Mouse (Mus musculus) layer of hippocampus, adult 11-12 months (tissue): Measurements from ENCODE around the gene Espn.

Source experiments
- DNase-seq: peaks from one replicate; pipeline ENCODE4 v3.0.0; 2022; ENCODE audit warnings: low spot score

The Espn gene

GRCm38 (mm10) chr4:152125161-152126025 is 26.8 kb downstream of the Espn start:
- DNase-seq = no peak

- DNase-seq = no peak
These were observed 27.7 kb downstream of the Espn start for GRCm38 (mm10) chr4:152124361-152124961.

DNA sequence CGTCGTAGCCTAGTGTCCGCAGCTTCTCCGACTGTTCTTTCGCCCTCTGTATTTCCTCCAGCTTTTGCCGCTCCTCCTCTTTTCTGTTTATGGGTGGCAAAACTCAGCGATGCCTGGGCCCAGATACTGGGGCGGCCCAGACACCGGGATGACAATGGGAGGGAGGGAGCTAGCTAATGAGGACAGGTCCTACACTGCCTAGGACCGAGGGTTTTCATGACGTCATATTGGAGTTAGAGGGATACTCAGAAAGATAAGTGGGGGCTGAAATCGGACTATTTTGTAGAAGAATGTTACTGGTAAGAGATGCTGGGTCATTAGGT is 31.0 kb downstream of the Espn start:
- no peak for DNase-seq

DNA sequence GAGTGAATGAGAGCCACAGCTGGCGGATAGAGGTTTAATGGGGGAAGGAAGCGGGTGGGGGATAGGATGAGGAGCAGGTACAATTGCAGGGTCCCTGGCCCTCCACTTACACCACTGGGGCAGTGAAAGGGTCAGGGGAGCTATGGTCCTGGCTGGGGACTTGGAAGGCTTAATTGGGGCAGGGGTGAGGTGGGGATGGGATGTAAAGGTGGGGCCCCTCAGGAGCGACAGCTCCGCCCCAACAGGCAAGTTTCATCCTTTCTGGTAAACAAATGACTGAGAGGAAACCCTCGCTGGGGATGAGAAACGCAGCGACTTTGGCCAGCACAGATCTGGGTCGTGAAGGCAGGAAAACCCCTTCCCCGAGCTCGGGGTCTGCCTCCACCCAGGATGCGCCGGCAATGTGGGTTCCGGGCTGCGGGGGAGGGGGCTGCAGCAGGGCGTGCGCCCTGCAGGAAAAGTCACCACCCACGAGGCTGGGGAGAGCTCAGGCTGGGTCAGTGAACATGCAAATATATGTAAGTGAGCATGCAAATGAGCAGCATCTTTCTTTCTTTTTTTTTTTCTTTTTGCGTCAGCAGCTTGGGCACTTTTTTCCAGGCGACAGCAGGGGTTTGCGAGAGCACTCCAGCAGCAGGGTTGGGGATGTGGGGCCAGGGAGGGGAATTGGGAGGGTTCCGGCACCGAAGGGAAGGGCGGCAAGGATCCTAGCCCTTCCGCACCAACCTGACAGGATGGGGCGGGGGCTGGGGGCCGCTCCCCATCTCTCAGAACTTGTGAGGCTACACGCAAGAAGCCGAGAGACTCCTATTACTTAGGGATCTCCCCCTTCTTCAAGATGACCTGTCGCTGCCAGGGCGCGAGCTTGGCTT is 31.6 kb downstream of the Espn start:
- no peak for DNase-seq

- peak; percentile 63 for DNase-seq
These were observed 32.5 kb downstream of the Espn start for GRCm38 (mm10) chr4:152119396-152120292.

GRCm38 (mm10) chr4:152117538-152117937 is 34.6 kb downstream of the Espn start:
- DNase-seq = no peak

GRCm38 (mm10) chr4:152115921-152116612 is 36.1 kb downstream of the Espn start, which contains the start of gene Tnfrsf25:
Gene Tnfrsf25, plus strand, starts transcription at chr4:152115934.
- DNase-seq = no peak

DNA sequence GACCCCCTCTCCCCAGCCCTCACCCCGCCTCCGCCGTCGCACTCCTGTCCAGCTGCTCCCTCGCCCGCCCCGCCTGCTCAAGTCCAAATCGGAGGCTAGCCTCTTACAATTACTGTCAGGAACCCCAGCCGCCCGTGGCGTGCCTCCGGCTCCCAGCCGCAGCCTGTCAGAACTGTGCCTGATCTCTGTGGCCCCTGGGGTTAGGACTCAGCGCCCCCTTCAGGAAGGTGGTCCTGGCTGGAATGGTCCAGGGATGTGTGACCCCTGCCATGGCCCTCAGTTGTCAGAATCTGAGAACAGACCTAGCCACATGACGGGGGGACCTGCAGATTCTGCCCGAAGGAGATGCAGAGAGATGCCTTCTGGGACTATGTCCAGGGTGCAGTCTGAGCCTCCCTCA is 38.1 kb downstream of the Espn start:
- DNase-seq = no peak

GRCm38 (mm10) chr4:152112329-152112728 is 39.8 kb downstream of the Espn start:
- no peak for DNase-seq

GRCm38 (mm10) chr4:152110689-152111088 is 41.5 kb downstream of the Espn start:
- DNase-seq = no peak

DNA sequence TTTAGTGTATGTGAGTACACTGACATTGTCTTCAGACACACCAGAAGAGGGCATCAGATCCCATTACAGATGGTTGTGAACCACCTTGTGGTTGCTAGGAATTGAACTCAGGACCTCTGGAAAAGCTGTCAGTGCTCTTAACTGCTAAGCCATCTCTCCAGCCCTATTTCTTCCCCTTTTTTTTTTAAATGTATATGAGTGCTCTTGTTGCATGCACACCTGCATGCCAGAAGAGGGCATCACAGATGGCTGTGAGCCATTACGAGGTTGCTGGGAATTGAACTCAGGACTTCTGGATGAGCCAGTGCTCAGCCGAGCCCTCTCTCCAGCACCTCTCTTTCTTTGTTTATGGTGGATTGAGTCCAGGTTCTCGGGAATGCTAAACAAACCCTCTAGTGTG is 42.7 kb downstream of the Espn start:
- no peak for DNase-seq

DNA sequence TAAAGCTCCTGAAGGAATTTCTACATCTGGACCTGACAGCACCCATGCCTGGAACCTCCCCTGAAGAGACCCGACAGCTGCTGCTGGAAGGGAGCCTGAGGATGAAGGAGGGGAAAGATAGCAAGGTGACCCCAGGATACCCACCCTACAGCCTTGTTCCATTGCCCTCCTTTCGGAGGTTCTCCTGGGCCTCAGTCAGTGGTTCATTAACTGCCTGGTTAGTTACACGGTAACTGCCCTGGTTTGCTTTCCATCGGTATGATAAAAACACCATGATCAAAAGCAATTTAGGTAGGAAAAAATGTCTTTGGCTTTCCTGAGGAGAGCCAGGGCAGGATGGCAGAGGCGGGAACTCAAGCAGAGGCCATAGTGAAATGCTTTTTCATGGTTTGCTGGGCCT is 43.5 kb downstream of the Espn start:
- DNase-seq = no peak

DNA sequence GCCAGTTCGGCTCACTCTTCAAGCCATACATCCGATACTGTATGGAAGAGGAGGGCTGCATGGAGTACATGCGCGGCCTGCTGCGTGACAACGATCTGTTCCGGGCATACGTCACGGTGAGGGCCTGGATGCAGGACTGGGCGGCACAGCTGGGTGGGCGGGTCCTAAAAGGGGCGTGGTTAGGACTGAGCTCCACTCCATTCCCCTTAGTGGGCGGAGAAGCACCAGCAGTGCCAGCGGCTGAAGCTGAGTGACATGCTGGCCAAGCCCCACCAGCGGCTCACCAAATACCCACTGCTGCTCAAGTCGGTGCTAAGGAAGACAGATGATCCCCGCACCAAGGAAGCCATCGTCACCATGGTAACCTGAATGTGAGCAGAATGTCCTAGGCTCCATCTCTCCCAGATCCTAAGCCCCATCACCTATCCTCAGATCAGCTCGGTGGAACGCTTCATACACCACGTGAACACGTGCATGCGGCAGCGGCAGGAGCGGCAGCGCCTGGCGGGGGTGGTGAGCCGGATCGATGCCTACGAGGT is 44.1 kb downstream of the Espn start:
- DNase-seq = peak; percentile 56

- DNase-seq = no peak
These were observed 44.7 kb downstream of the Espn start for GRCm38 (mm10) chr4:152107493-152107892.

DNA sequence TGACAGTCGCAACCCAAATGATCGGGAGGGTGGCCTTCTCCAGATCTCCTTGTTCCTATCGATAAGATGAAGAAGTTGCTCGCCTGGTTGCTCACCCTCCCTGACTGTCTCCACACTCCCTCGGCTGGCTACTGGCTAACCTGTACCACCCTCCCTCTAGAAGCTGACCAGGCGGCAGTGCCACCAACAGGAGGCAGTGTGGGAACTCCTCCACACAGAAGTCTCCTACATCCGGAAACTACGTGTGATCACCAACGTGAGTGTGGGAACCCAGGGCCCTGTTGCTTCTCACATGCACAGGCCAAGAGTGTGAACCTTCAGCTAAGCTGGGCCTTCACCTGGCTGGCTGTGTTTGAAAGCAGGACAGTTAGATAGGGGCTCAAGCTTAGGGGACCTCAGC is 45.4 kb downstream of the Espn start:
- DNase-seq = no peak

DNA sequence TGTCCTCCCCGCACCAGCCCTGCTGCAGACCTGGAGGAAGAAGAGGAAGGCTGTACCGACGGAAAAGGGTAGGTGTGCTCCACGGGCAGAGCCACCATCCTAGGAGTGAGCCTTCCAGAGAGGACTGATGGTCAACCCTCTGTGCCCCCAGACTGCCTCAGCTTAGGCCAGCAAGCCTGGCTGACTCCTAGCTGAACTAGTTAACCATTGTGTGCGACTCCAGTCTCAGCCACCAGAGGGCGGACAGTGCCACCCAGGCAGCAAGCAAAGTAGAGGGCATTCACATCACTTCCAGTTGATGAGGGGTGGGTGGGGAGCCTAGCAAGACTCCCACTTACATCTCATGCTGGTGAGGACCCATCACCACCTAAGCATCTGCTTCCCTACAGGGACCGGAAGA is 49.1 kb downstream of the Espn start:
- peak; percentile 76 for DNase-seq

GRCm38 (mm10) chr4:152101921-152102320 is 50.2 kb downstream of the Espn start:
- DNase-seq = no peak

GRCm38 (mm10) chr4:152101081-152101653 is 51.0 kb downstream of the Espn start:
- DNase-seq = no peak

DNA sequence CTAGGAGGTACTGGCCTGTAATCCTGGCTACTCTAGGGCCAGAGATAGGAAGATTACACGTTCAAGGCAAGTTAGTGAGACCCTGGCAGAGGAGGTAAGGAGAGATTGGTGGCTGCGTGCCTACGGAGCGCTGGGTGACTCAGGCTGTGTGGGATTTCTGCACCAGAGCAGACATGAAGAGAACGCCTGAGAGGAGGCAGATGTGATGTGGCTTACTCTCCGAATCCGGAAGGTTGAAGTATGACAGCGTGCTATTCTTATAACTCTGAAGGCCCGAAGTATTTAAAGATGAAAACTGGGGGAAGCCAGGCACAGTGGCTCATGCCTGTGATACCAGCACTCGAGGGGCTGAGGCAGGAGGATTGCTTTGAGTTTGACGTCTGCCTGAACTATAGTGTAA is 51.6 kb downstream of the Espn start:
- DNase-seq = no peak
